Mouse (Mus musculus): ENCODE results near the gene BC004004. TPM values are rescaled to one million over a fixed set of nuclear protein-coding genes. Genes with fewer than 3 reads are reported as not detected.
"Not testable (repeated sequence)": the region's sequence is repeated elsewhere in the genome, so short reads cannot be mapped to it uniquely, and the experiment has no call there.

Gene BC004004
- total RNA-seq, 2 experiments from 2014 or later: 95.0 to 100 TPM

- no peak for DNase-seq (ENCODE audit: low spot score in 2 of 2)
Observed at GRCm38 (mm10) chr17:29343241-29343640, 74.7 kb downstream of the BC004004 start.

GRCm38 (mm10) chr17:29345272-29345671 lies 76.7 kb downstream of the BC004004 start:
- DNase-seq (ENCODE audit: low spot score in 2 of 2): no peak

- DNase-seq (ENCODE audit: low spot score in 2 of 2): peak; percentile 52 to 67
Observed at GRCm38 (mm10) chr17:29346496-29347125, 78.0 kb downstream of the BC004004 start.

GRCm38 (mm10) chr17:29347126-29347644 lies 78.6 kb downstream of the BC004004 start:
- peak in 1 of 2 experiments; percentile 45 for DNase-seq (ENCODE audit: low spot score in 2 of 2)

- peak; percentile 97 to 98 for DNase-seq (ENCODE audit: low spot score in 2 of 2)
Observed at GRCm38 (mm10) chr17:29347645-29348256, 79.2 kb downstream of the BC004004 start, which contains the start of gene Mtch1. Gene Mtch1 (minus strand): TSS chr17:29347934.

GRCm38 (mm10) chr17:29348996-29349395 lies 80.4 kb downstream of the BC004004 start:
- DNase-seq (ENCODE audit: low spot score in 2 of 2): no peak

- DNase-seq (ENCODE audit: low spot score in 2 of 2): not testable (repeated sequence)
Observed at GRCm38 (mm10) chr17:29351056-29351455, 82.5 kb downstream of the BC004004 start.

GRCm38 (mm10) chr17:29355461-29355840 lies 86.9 kb downstream of the BC004004 start:
- DNase-seq (ENCODE audit: low spot score in 2 of 2): no peak

- no peak for DNase-seq (ENCODE audit: low spot score in 2 of 2)
Observed at GRCm38 (mm10) chr17:29355841-29356478, 87.4 kb downstream of the BC004004 start.

GRCm38 (mm10) chr17:29356479-29356856 lies 87.9 kb downstream of the BC004004 start:
- peak in 1 of 2 experiments; percentile 33 for DNase-seq (ENCODE audit: low spot score in 2 of 2)

GRCm38 (mm10) chr17:29356882-29357281 lies 88.3 kb downstream of the BC004004 start:
- no peak for DNase-seq (ENCODE audit: low spot score in 2 of 2)

GRCm38 (mm10) chr17:29358928-29359327 lies 90.3 kb downstream of the BC004004 start:
- DNase-seq (ENCODE audit: low spot score in 2 of 2): no peak

- no peak for DNase-seq (ENCODE audit: low spot score in 2 of 2)
Observed at GRCm38 (mm10) chr17:29360761-29361221, 92.2 kb downstream of the BC004004 start, which contains the start of gene Fgd2. Gene Fgd2 (plus strand): TSS chr17:29360914.

- no peak for DNase-seq (ENCODE audit: low spot score in 2 of 2)
Observed at GRCm38 (mm10) chr17:29361982-29362691, 93.5 kb downstream of the BC004004 start.

GRCm38 (mm10) chr17:29363109-29363508 lies 94.5 kb downstream of the BC004004 start:
- no peak for DNase-seq (ENCODE audit: low spot score in 2 of 2)

Other genes with a start within 250 kb of the BC004004 start
- 100 to 1,000 TPM; 124 to 130 TPM for gene Srsf3, start 236.2 kb upstream of the BC004004 start, total RNA-seq (2021)
- gene Cdkn1a, start 177.8 kb upstream of the BC004004 start, total RNA-seq (2021): 10 to 100 TPM; 35.1 to 57.4 TPM
- not detected for gene Rab44, start 154.6 kb upstream of the BC004004 start, total RNA-seq (2021)
- 100 to 1,000 TPM; 161 to 173 TPM for gene Cpne5, start 30.6 kb upstream of the BC004004 start, total RNA-seq (2021)
- 10 to 100 TPM; 17.9 to 19.3 TPM for gene Ppil1, start 4.6 kb upstream of the BC004004 start, total RNA-seq (2021)
- gene Pi16, start 48.9 kb downstream of the BC004004 start, total RNA-seq (2021): 1 to 10 TPM; 1.4 to 2.0 TPM
- 100 to 1,000 TPM; 592 to 615 TPM for gene Mtch1, start 79.1 kb downstream of the BC004004 start, total RNA-seq (2021)
- 1 to 10 TPM; 5.0 to 6.0 TPM for gene Fgd2, start 92.1 kb downstream of the BC004004 start, total RNA-seq (2021)
- gene Pim1, start 222.0 kb downstream of the BC004004 start, total RNA-seq (2021): 10 to 100 TPM in 1 of 2 experiments, 1 to 10 TPM in 1; 6.9 to 16.9 TPM